Comparison of ENCODE assay signal across 26 mouse cellular contexts in genomic region chr7:39621796-39622195, GRCm38 (mm10).
"Had no signal": no experiment of that assay in that cellular context is flagged by ENCODE, and none has a peak within 500 bp of the region (broad histone marks: within the 10 kb centered on the region; RNA-seq: fewer than 3 reads in every experiment).

No protein-coding gene starts in this region.

- H3K4me3 ChIP-seq: heart, embryonic 10.5 days; heart, embryonic 12.5 days; hindbrain, embryonic 10.5 days; hindbrain, embryonic 12.5 days; intestine, embryonic 15.5 days; layer of hippocampus, adult 2 months; left cerebral cortex, adult 2 months; limb, embryonic 10.5 days; limb, embryonic 12.5 days; liver, embryonic 13.5 days; liver, embryonic 15.5 days had no signal

- H3K9ac ChIP-seq: heart, embryonic 12.5 days; hindbrain, embryonic 12.5 days; intestine, embryonic 15.5 days; limb, embryonic 12.5 days; liver, embryonic 13.5 days; liver, embryonic 15.5 days; liver, postnatal 0 days had no signal

- H3K27ac ChIP-seq: heart, embryonic 10.5 days; hindbrain, embryonic 10.5 days; hindbrain, embryonic 12.5 days; intestine, embryonic 15.5 days; layer of hippocampus, adult 2 months; left cerebral cortex, adult 2 months; limb, embryonic 10.5 days; limb, embryonic 12.5 days; liver, embryonic 13.5 days; liver, embryonic 15.5 days had no signal

- H3K4me2 ChIP-seq: heart, embryonic 12.5 days; hindbrain, embryonic 12.5 days; intestine, embryonic 15.5 days; limb, embryonic 12.5 days; liver, embryonic 11.5 days; liver, embryonic 13.5 days; liver, embryonic 15.5 days had no signal

- H3K36me3 ChIP-seq: heart, embryonic 10.5 days; heart, embryonic 12.5 days; hindbrain, embryonic 10.5 days; hindbrain, embryonic 12.5 days; intestine, embryonic 15.5 days; limb, embryonic 10.5 days; limb, embryonic 12.5 days; liver, embryonic 13.5 days; liver, embryonic 15.5 days had no signal

- H3K9me3 ChIP-seq: heart, embryonic 10.5 days; hindbrain, embryonic 10.5 days; hindbrain, embryonic 12.5 days; intestine, embryonic 15.5 days; limb, embryonic 10.5 days; limb, embryonic 12.5 days; liver, embryonic 13.5 days; liver, embryonic 15.5 days had no signal

- H3K27me3 ChIP-seq: heart, embryonic 12.5 days; hindbrain, embryonic 12.5 days; intestine, embryonic 15.5 days; limb, embryonic 12.5 days; liver, embryonic 13.5 days; liver, embryonic 15.5 days had no signal

- ATAC-seq: hindbrain, embryonic 16.5 days; inflammation-experienced regulatory T-cells, adult 6 months; intestine, embryonic 15.5 days; intestine, postnatal 0 days; liver, postnatal 0 days had no signal

- DNase-seq: gastrocnemius, postnatal 25 days; heart, adult 18-20 months; heart, postnatal 10 days; heart, postnatal 4 days; kidney, adult 18-20 months; kidney, adult 8-10 months; kidney, postnatal 10 days; kidney, postnatal 25 days; kidney, postnatal 4 days; liver; liver, embryonic 13.5 days; liver, postnatal 0 days had no signal

- H3K4me1 ChIP-seq: heart, embryonic 10.5 days; heart, embryonic 12.5 days; intestine, embryonic 15.5 days; limb, embryonic 10.5 days; limb, embryonic 12.5 days; liver, embryonic 13.5 days; liver, embryonic 15.5 days had no signal
